In genomic region chr11:100848080-100848479, GRCm38 (mm10) we compare ENCODE assay signal across 14 mouse cellular contexts. TPM values are rescaled to one million over a fixed set of nuclear protein-coding genes. Genes with fewer than 3 reads are reported as not detected.
DNase-seq lines count a peak whose midpoint lies in the region; ATAC-seq and TF ChIP-seq lines count a peak whose summit lies in the region.
"Had no signal": no experiment of that assay in that cellular context is flagged by ENCODE, and none has a peak within 500 bp of the region (broad histone marks: within the 10 kb centered on the region; RNA-seq: fewer than 3 reads in every experiment).

No protein-coding gene starts in this region.

- no peak for TF ChIP-seq CTCF in heart, postnatal 0 days (IDR thresholded peaks at IDR 0.05; ENCODE audit: low read depth)

- no peaks in the 10 kb centered on the region for H3K36me3 ChIP-seq in heart, postnatal 0 days (replicated peaks; ENCODE audit: control insufficient read depth, insufficient read depth, low read length)
- no peaks in the 10 kb centered on the region for H3K36me3 ChIP-seq in neural tube, embryonic 15.5 days
- H3K36me3 ChIP-seq: forebrain, embryonic 12.5 days had no signal

- H3K9ac ChIP-seq in heart, postnatal 0 days (replicated peaks; ENCODE audit: low read depth, low read length) = no peak overlapping the region
- no peak overlapping the region for H3K9ac ChIP-seq in neural tube, embryonic 15.5 days (replicated peaks)
- H3K9ac ChIP-seq: forebrain, embryonic 12.5 days had no signal

- peaks cover 16% of the 10 kb centered on the region; the same call in 1 of the 2 replicates for H3K4me1 ChIP-seq in heart, postnatal 0 days (ENCODE audit: control insufficient read depth, insufficient read depth)
- H3K4me1 ChIP-seq in neural tube, embryonic 15.5 days = peaks cover 28% of the 10 kb centered on the region

- no peaks in the 10 kb centered on the region for H3K27me3 ChIP-seq in heart, postnatal 0 days (ENCODE audit: control insufficient read depth, insufficient read depth, low read length)
- H3K27me3 ChIP-seq in neural tube, embryonic 15.5 days (replicated peaks) = no peaks in the 10 kb centered on the region

- no peak for TF ChIP-seq EP300 in heart, postnatal 0 days (IDR thresholded peaks at IDR 0.05; ENCODE audit: low read depth)

- intact Hi-C loops in heart, postnatal 25 days (cut with DNase I) = no loop called here

- peak overlapping the region; percentile 92; the same call in 1 of the 2 replicates for H3K4me2 ChIP-seq in heart, postnatal 0 days (ENCODE audit: low read depth, low read length)
- H3K4me2 ChIP-seq in neural tube, embryonic 15.5 days = peak overlapping the region; percentile 82; the same call in 1 of the 2 replicates

- DNase-seq in heart, postnatal 0 days (ENCODE audit: low spot score) = no peak
- no peak for DNase-seq in heart, postnatal 25 days (ENCODE audit: low spot score)
- DNase-seq in neural tube, embryonic 10.5 days (ENCODE audit: extremely low spot score, low spot score) = no peak
- no peak for DNase-seq in kidney, postnatal 14 days
- no peak for DNase-seq in B cell, adult 2 months
- DNase-seq: embryo, embryonic 11 days; gastrocnemius, postnatal 36 days; kidney, adult 8-10 months; lung, postnatal 36 days; right cerebral cortex, postnatal 25 days had no signal

- no peak overlapping the region for H3K27ac ChIP-seq in heart, postnatal 0 days (ENCODE audit: low read depth)
- H3K27ac ChIP-seq in neural tube, embryonic 15.5 days (replicated peaks) = no peak overlapping the region
- H3K27ac ChIP-seq: forebrain, embryonic 12.5 days had no signal

- no peak overlapping the region for H3K4me3 ChIP-seq in heart, postnatal 0 days (ENCODE audit: low read depth, low read length)
- H3K4me3 ChIP-seq in neural tube, embryonic 15.5 days (replicated peaks) = no peak overlapping the region

- WGBS in heart, postnatal 0 days = 42% methylated on average over 4 of the region's 4 CpGs
- 77% methylated on average over 4 of the region's 4 CpGs for WGBS in neural tube, embryonic 15.5 days

- ATAC-seq in heart, postnatal 0 days (ENCODE audit: insufficient read depth, low read depth) = no peak
- ATAC-seq in neural tube, embryonic 15.5 days (ENCODE audit: low FRiP score) = no peak
- peak; percentile 52 for ATAC-seq in inflammation-experienced regulatory T-cells, adult 6 months
- peak; percentile 24; the same call in 1 of the 2 replicates for ATAC-seq in neutrophil, adult 5-6 weeks (ENCODE audit: extremely low read depth, insufficient number of reproducible peaks, low FRiP score, poor library complexity, severe bottlenecking)

- no peaks in the 10 kb centered on the region for H3K9me3 ChIP-seq in heart, postnatal 0 days (replicated peaks; ENCODE audit: control insufficient read depth, low read length)
- H3K9me3 ChIP-seq in neural tube, embryonic 15.5 days (replicated peaks) = no peaks in the 10 kb centered on the region
- H3K9me3 ChIP-seq: forebrain, embryonic 12.5 days had no signal

RNA-seq across cellular contexts. Expression of gene Stat5b, which starts 2.4 kb away (rescaled TPM):
- 29.2 and 48.2 TPM in 2 replicates for total RNA-seq in heart, postnatal 0 days (2014; rRNA removed; ENCODE audit: low replicate concordance)
- 22.5 and 23.3 TPM in 2 replicates for polyA plus RNA-seq in heart, postnatal 0 days (2015; fragmentation: Nextera tagmentation; extraction: Ambion mirVana)
- 10 to 100 TPM; 67.6 to 68.9 TPM for total RNA-seq in heart, postnatal 25 days (2021)
- polyA plus RNA-seq in neural tube, embryonic 15.5 days (2015; fragmentation: Nextera tagmentation; extraction: Ambion mirVana) = 18.5 and 25.5 TPM in 2 replicates
- 10 to 100 TPM; 25.2 to 40.4 (median 33.7) TPM for polyA plus RNA-seq in inflammation-experienced regulatory T-cells, adult 6 months (2017; shearing (Covaris generic))
- total RNA-seq in neutrophil, adult 5-6 weeks (2017) = 103 and 108 TPM in 2 replicates

RNA-seq across cellular contexts. Expression of gene Stat5a, which starts 11.1 kb away (rescaled TPM):
- 12.6 and 21.3 TPM in 2 replicates for total RNA-seq in heart, postnatal 0 days (2014; rRNA removed; ENCODE audit: low replicate concordance)
- 9.6 and 11.7 TPM in 2 replicates for polyA plus RNA-seq in heart, postnatal 0 days (2015; fragmentation: Nextera tagmentation; extraction: Ambion mirVana)
- total RNA-seq in heart, postnatal 25 days (2021) = 10 to 100 TPM; 24.3 to 30.1 TPM
- polyA plus RNA-seq in neural tube, embryonic 15.5 days (2015; fragmentation: Nextera tagmentation; extraction: Ambion mirVana) = 2.1 and 10.1 TPM in 2 replicates
- 10 to 100 TPM; 31.2 to 34.1 (median 31.3) TPM for polyA plus RNA-seq in inflammation-experienced regulatory T-cells, adult 6 months (2017; shearing (Covaris generic))
- 20.9 and 22.5 TPM in 2 replicates for total RNA-seq in neutrophil, adult 5-6 weeks (2017)

Comparison
In these comparisons a context has a peak if more than half of its experiments do, and no peak if none do; other contexts are left out.
1. ATAC-seq: peak in inflammation-experienced regulatory T-cells, adult 6 months (single experiment) and neutrophil, adult 5-6 weeks (single experiment); none in heart, postnatal 0 days (single experiment) and neural tube, embryonic 15.5 days (single experiment).